Mouse (Mus musculus): ENCODE data around the gene Adipor2. TPM values are rescaled to one million over a fixed set of nuclear protein-coding genes. Genes with fewer than 3 reads are reported as not detected.

The Adipor2 gene
- 45.2 and 45.4 TPM in 2 replicates for polyA plus RNA-seq (2015; fragmentation: Nextera tagmentation; extraction: Ambion mirVana)

GRCm38 (mm10) chr6:119417354-119417753 lies at the start of gene Adipor2:
TSS of gene Adipor2 (minus strand) at chr6:119417704.
- H3K27ac ChIP-seq (ENCODE audit: low read length), result no peak within 1 kb of the TSS
- H3K4me3 ChIP-seq (ENCODE audit: low read length), result peak within 1 kb of the TSS; percentile 26
- H3K9me3 ChIP-seq (ENCODE audit: low read length), result no peaks in the 10 kb centered on the region

GRCm38 (mm10) chr6:119466161-119466560 lies 48.7 kb upstream of the Adipor2 start:
- Histone ChIP-seq H3K9ac (replicated peaks; ENCODE audit: low read length) (no peak overlapping the region), H3K4me2 (replicated peaks; ENCODE audit: low read depth, low read length) (no peak overlapping the region), H3K4me3 (ENCODE audit: low read length) (no peak overlapping the region), H3K27me3 (ENCODE audit: insufficient read depth, low read length) (no peaks in the 10 kb centered on the region), H3K4me1 (ENCODE audit: insufficient read depth, low read length) (no peaks in the 10 kb centered on the region), H3K27ac (ENCODE audit: low read length) (no peak overlapping the region), H3K36me3 (ENCODE audit: insufficient read depth, low read length) (no peaks in the 10 kb centered on the region), H3K9me3 (ENCODE audit: low read length) (no peaks in the 10 kb centered on the region; the same call in 1 of the 2 replicates)
- no peak for ATAC-seq (ENCODE audit: low FRiP score, low TSS enrichment)
- WGBS, result 94% methylated on average over 1 of the region's 1 CpGs

More at GRCm38 (mm10) chr6:119417354-119417753, at the start of gene Adipor2:
- WGBS, result 4% methylated on average over 12 of the region's 12 CpGs
- no peak within 1 kb of the TSS for H3K9ac ChIP-seq (replicated peaks; ENCODE audit: low read length)
- ATAC-seq (ENCODE audit: low FRiP score, low TSS enrichment), result peak; percentile 50; the same call in 1 of the 2 replicates
- H3K4me1 ChIP-seq (ENCODE audit: insufficient read depth, low read length), result peaks cover 11% of the 10 kb centered on the region; the same call in 1 of the 2 replicates
- H3K27me3 ChIP-seq (ENCODE audit: insufficient read depth, low read length), result no peaks in the 10 kb centered on the region
- H3K4me2 ChIP-seq (replicated peaks; ENCODE audit: low read depth, low read length), result peak within 1 kb of the TSS; percentile 49
- no peaks in the 10 kb centered on the region for H3K36me3 ChIP-seq (ENCODE audit: insufficient read depth, low read length)

- no peak overlapping the region for H3K4me3 ChIP-seq (ENCODE audit: low read length)
- H3K9me3 ChIP-seq (ENCODE audit: low read length), result no peaks in the 10 kb centered on the region; the same call in 1 of the 2 replicates
- H3K36me3 ChIP-seq (ENCODE audit: insufficient read depth, low read length), result no peaks in the 10 kb centered on the region
- H3K27ac ChIP-seq (ENCODE audit: low read length), result peak overlapping the region; percentile 52
- 23% methylated on average over 5 of the region's 5 CpGs for whole genome bisulfite sequencing
- H3K4me1 ChIP-seq (ENCODE audit: insufficient read depth, low read length), result peaks cover 14% of the 10 kb centered on the region; the same call in 1 of the 2 replicates
- no peak overlapping the region for H3K4me2 ChIP-seq (replicated peaks; ENCODE audit: low read depth, low read length)
- ATAC-seq (ENCODE audit: low FRiP score, low TSS enrichment), result peak; percentile 50
- H3K9ac ChIP-seq (replicated peaks; ENCODE audit: low read length), result no peak overlapping the region
- no peaks in the 10 kb centered on the region for H3K27me3 ChIP-seq (ENCODE audit: insufficient read depth, low read length)
These were observed 42.9 kb upstream of the Adipor2 start for GRCm38 (mm10) chr6:119460391-119460790.

- H3K4me2 ChIP-seq (replicated peaks; ENCODE audit: low read depth, low read length), result no peak overlapping the region
- no peak overlapping the region for H3K4me3 ChIP-seq (ENCODE audit: low read length)
- H3K27ac ChIP-seq (ENCODE audit: low read length), result no peak overlapping the region
- ATAC-seq (ENCODE audit: low FRiP score, low TSS enrichment), result no peak
- H3K9me3 ChIP-seq (ENCODE audit: low read length), result no peaks in the 10 kb centered on the region; the same call in 1 of the 2 replicates
- H3K9ac ChIP-seq (replicated peaks; ENCODE audit: low read length), result no peak overlapping the region
- WGBS, result 57% methylated on average over 4 of the region's 4 CpGs
- H3K27me3 ChIP-seq (ENCODE audit: insufficient read depth, low read length), result no peaks in the 10 kb centered on the region
- peaks cover 14% of the 10 kb centered on the region; the same call in 1 of the 2 replicates for H3K4me1 ChIP-seq (ENCODE audit: insufficient read depth, low read length)
- H3K36me3 ChIP-seq (ENCODE audit: insufficient read depth, low read length), result no peaks in the 10 kb centered on the region
These were observed 41.5 kb upstream of the Adipor2 start for GRCm38 (mm10) chr6:119459041-119459440.

GRCm38 (mm10) chr6:119458166-119458565 lies 40.7 kb upstream of the Adipor2 start:
- no peak overlapping the region for H3K9ac ChIP-seq (replicated peaks; ENCODE audit: low read length)
- no peaks in the 10 kb centered on the region for H3K36me3 ChIP-seq (ENCODE audit: insufficient read depth, low read length)
- H3K4me2 ChIP-seq (replicated peaks; ENCODE audit: low read depth, low read length), result no peak overlapping the region
- ATAC-seq (ENCODE audit: low FRiP score, low TSS enrichment), result no peak
- 65% methylated on average over 8 of the region's 8 CpGs for WGBS
- H3K27me3 ChIP-seq (ENCODE audit: insufficient read depth, low read length), result no peaks in the 10 kb centered on the region
- H3K4me1 ChIP-seq (ENCODE audit: insufficient read depth, low read length), result peaks cover 14% of the 10 kb centered on the region; the same call in 1 of the 2 replicates
- no peak overlapping the region for H3K27ac ChIP-seq (ENCODE audit: low read length)
- H3K9me3 ChIP-seq (ENCODE audit: low read length), result no peaks in the 10 kb centered on the region; the same call in 1 of the 2 replicates
- no peak overlapping the region for H3K4me3 ChIP-seq (ENCODE audit: low read length)

- no peaks in the 10 kb centered on the region for H3K27me3 ChIP-seq (ENCODE audit: insufficient read depth, low read length)
- peak overlapping the region; percentile 46 for H3K4me3 ChIP-seq (ENCODE audit: low read length)
- peak; percentile 57; the same call in 1 of the 2 replicates for ATAC-seq (ENCODE audit: low FRiP score, low TSS enrichment)
- peak overlapping the region; percentile 84 for H3K4me2 ChIP-seq (replicated peaks; ENCODE audit: low read depth, low read length)
- H3K27ac ChIP-seq (ENCODE audit: low read length), result peak overlapping the region; percentile 77
- peaks cover 28% of the 10 kb centered on the region for H3K4me1 ChIP-seq (ENCODE audit: insufficient read depth, low read length)
- H3K9me3 ChIP-seq (ENCODE audit: low read length), result no peaks in the 10 kb centered on the region
- WGBS, result under 1% methylated on average over 15 of the region's 15 CpGs
- H3K9ac ChIP-seq (replicated peaks; ENCODE audit: low read length), result peak overlapping the region; percentile 69
- H3K36me3 ChIP-seq (ENCODE audit: insufficient read depth, low read length), result no peaks in the 10 kb centered on the region
These were observed 34.5 kb upstream of the Adipor2 start for GRCm38 (mm10) chr6:119451981-119452499.

GRCm38 (mm10) chr6:119450965-119451943 lies 33.8 kb upstream of the Adipor2 start:
- ATAC-seq (ENCODE audit: low FRiP score, low TSS enrichment), result no peak
- no peaks in the 10 kb centered on the region for H3K36me3 ChIP-seq (ENCODE audit: insufficient read depth, low read length)
- H3K27ac ChIP-seq (ENCODE audit: low read length), result peak overlapping the region; percentile 77
- H3K27me3 ChIP-seq (ENCODE audit: insufficient read depth, low read length), result no peaks in the 10 kb centered on the region
- peak overlapping the region; percentile 84 for H3K4me2 ChIP-seq (replicated peaks; ENCODE audit: low read depth, low read length)
- no peaks in the 10 kb centered on the region for H3K9me3 ChIP-seq (ENCODE audit: low read length)
- peak overlapping the region; percentile 69 for H3K9ac ChIP-seq (replicated peaks; ENCODE audit: low read length)
- WGBS, result 32% methylated on average over 14 of the region's 14 CpGs
- H3K4me3 ChIP-seq (ENCODE audit: low read length), result peak overlapping the region; percentile 46
- peaks cover 28% of the 10 kb centered on the region for H3K4me1 ChIP-seq (ENCODE audit: insufficient read depth, low read length)

- peaks cover 28% of the 10 kb centered on the region for H3K4me1 ChIP-seq (ENCODE audit: insufficient read depth, low read length)
- H3K27ac ChIP-seq (ENCODE audit: low read length), result no peak overlapping the region
- no peaks in the 10 kb centered on the region for H3K27me3 ChIP-seq (ENCODE audit: insufficient read depth, low read length)
- H3K9me3 ChIP-seq (ENCODE audit: low read length), result no peaks in the 10 kb centered on the region
- peak overlapping the region; percentile 75 for H3K4me2 ChIP-seq (replicated peaks; ENCODE audit: low read depth, low read length)
- 3% methylated on average over 23 of the region's 23 CpGs for WGBS
- peak; percentile 63 for ATAC-seq (ENCODE audit: low FRiP score, low TSS enrichment)
- H3K9ac ChIP-seq (replicated peaks; ENCODE audit: low read length), result peak overlapping the region; percentile 58
- H3K4me3 ChIP-seq (ENCODE audit: low read length), result peak overlapping the region; percentile 44
- no peaks in the 10 kb centered on the region for H3K36me3 ChIP-seq (ENCODE audit: insufficient read depth, low read length)
These were observed 31.6 kb upstream of the Adipor2 start for GRCm38 (mm10) chr6:119449060-119449499.

GRCm38 (mm10) chr6:119448321-119449059 lies 31.0 kb upstream of the Adipor2 start:
- peak; percentile 32; the same call in 1 of the 2 replicates for ATAC-seq (ENCODE audit: low FRiP score, low TSS enrichment)
- 7% methylated on average over 18 of the region's 18 CpGs for WGBS
- H3K27ac ChIP-seq (ENCODE audit: low read length), result no peak overlapping the region
- peak overlapping the region; percentile 58 for H3K9ac ChIP-seq (replicated peaks; ENCODE audit: low read length)
- H3K27me3 ChIP-seq (ENCODE audit: insufficient read depth, low read length), result no peaks in the 10 kb centered on the region
- no peaks in the 10 kb centered on the region for H3K36me3 ChIP-seq (ENCODE audit: insufficient read depth, low read length)
- peak overlapping the region; percentile 75 for H3K4me2 ChIP-seq (replicated peaks; ENCODE audit: low read depth, low read length)
- H3K9me3 ChIP-seq (ENCODE audit: low read length), result no peaks in the 10 kb centered on the region
- H3K4me1 ChIP-seq (ENCODE audit: insufficient read depth, low read length), result peaks cover 28% of the 10 kb centered on the region
- H3K4me3 ChIP-seq (ENCODE audit: low read length), result peak overlapping the region; percentile 44

Measured in kidney, embryonic 16.5 days (tissue).